Mouse (Mus musculus): ENCODE measurements around the gene Sfxn1.

GRCm38 (mm10) chr13:54113819-54114550 is 42.3 kb downstream of the Sfxn1 start:
- peak; percentile 84 for TF ChIP-seq CTCF (conservative IDR thresholded peaks at IDR 0.05; ENCODE audit: insufficient read depth, insufficient read length, low read depth, low read length)
- no peak for TF ChIP-seq POLR2A (IDR thresholded peaks at IDR 0.05; ENCODE audit: low read depth, low read length)

Data from kidney, adult 2 months (tissue).